Mouse (Mus musculus): ENCODE measurements at regions not wholly inside any gene's neighbourhood (a gene's known extent, or its start where the extent isn't known, plus 50 kb on each side); places are given as distances from the start of the nearest gene placed in this dataset.
A peak's percentile ranks its signal among the peaks of the same experiment; 100 is the strongest.

DNA sequence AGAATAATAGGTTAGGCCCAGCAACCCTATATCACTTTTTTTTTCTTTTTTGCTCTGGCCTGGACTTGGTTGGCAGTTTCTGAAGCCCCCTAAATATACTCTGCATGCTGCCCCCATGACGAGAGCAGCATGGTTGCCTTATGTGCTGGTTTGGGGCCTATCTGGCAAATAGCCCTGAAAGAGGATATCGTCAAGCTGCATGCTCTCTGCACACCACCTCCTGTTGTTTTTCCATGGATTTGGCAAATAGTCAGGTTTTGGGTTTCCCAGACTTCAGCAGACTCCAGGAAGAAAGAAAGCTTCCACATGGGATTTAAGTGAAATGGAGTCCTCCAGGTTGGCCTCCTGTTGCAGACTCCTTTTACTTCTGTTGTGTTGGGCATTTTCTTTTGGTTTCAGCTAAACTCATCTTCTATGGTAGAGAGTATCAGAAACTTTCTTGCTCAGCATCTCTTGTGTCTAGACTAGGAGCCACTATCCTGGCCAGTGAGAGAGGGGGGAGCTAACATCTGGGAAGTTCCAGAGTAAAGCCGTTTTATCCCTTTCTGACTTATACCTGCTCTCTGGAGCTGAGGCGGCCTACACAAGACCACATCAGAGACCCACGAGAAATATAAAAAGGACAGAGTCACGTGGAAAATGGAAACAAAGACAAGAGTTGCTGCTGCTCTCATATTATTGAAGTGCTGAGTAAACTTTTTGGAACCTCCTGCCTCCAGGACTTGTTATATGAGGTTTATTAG is 140.4 kb upstream of the Egfl6 start:
- DNase-seq: no peak

DNA sequence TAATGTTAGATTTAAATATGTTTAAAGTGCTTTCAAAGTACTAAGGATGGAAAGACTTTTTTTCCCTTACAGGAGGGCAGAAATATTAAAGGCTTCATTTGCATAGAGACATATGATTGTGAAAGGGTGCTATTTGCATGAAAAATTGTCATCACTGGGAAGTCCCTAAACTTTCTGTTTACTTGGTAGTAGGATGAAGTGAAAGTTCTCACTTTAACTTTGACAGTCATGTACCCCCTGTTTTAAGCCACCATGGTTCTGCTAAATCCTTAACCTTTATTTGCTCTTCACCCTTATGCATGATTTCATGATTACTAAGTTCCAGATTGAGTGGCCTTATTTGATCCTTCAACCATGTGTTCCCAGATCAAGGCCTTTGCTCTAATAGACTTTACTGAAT is 132.6 kb upstream of the Egfl6 start:
- no peak for DNase-seq

DNA sequence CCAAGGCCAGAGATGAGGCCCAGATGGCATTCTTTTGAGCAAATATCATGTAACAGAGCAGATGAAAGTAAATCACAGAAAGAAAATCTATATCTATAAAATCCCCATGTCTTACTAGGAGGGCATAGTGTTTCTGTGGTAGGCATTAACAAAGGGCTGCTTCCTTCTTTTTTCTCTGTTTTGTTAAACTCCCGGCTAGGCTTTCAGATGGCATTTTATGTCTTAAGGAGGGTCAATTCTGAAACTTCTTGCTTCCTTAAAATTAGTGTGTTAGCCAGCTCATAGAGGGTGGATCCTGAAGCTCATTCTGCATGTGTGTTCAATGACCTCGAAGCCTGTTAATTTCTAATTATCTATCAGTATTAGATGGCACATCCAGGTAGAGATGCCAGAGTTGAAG is 123.8 kb upstream of the Egfl6 start:
- DNase-seq: no peak

DNA sequence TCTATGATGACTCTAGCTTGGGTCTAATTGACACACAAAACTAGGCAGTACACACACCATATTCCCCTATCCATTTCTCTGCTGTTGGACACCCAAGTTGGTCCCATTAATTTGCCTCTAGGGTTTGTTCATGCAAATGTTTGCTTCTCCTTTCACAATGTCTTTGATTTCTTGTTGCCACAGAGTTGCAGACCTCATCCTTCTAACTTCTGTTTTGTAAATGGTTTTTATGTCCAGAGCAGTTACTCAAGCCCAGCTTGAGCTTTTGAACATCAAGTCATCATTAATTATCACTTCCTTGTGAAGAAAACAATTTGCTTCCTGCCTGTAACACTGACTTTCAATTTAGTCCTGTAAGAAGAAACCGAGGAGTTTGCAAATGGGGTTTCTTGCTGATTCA is 122.6 kb upstream of the Egfl6 start:
- no peak for DNase-seq

DNA sequence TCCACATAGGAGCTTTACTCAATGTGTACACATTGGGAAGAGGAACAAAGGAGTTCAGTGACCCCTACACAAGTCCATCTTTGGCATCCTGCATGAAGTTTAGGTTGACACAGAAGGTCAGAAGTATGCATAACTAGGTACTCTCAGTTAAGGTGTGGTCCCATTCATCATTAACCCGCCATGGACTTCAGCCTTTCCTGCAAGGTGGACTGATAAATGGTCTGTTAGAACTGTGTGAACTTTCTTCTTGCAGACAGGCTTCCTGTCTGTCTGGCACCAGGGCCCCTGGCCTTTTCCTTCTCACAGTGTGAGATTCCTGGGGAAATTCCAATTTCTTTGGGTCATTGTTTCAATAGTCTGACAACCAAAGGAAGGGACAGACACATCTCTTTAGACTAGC is 121.5 kb upstream of the Egfl6 start:
- peak; percentile 22 for DNase-seq

DNA sequence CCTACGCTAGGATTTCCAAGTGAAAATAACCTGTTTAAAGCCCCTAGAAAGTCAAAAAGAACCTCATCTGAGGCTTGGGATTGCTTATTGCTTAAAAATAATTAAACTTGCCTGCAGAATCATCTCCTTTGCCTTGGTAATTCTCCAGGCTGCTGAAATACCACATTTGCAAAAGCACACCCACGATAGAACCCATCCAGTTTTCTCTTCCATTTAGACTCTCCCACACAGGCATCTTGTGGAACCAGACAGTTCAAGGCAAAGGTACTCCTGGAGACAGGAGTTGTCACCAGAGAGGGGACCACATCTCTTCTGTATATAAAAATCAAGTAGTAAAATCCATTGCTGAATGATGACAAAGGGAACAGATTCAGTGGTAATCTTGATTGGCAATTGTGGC is 118.8 kb upstream of the Egfl6 start:
- DNase-seq: no peak

DNA sequence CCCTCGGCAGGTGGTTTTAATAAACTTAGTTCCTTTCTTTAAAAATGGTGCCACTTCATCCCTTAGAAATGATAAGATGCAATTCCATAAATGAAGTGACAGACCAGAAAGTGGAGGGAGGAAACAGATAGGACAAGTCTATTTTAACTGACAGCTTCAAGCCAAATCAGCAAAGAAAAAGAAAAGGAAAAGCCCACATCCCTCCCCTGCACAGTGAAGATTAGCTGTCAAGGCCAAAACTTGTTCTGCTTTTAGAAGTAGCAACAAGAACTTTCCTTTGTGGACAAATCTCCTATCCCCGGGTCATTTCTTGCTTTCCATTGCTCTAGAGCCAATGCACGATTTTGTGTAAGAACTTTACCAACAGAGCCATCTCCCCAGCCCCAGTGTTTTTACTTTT is 108.7 kb upstream of the Egfl6 start:
- no peak for DNase-seq

DNA sequence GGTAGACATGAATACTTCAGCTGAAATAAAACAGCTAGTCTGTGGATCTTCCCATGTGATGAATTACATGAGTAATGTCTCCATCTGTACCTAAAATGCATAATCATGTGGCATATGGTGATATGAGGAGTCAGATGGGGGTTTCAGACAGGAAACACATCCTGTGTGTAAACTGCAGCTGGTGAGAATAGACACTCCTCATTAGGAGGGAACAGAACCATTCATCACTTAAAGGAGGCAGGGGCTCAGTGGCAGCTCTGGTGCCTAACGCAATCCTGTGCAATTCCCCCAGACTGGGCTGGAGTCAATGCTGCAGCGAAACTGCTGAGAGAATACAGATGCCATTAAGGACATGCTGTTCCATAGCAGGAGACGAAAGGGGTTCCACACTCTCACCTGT is 103.3 kb upstream of the Egfl6 start:
- no peak for DNase-seq

DNA sequence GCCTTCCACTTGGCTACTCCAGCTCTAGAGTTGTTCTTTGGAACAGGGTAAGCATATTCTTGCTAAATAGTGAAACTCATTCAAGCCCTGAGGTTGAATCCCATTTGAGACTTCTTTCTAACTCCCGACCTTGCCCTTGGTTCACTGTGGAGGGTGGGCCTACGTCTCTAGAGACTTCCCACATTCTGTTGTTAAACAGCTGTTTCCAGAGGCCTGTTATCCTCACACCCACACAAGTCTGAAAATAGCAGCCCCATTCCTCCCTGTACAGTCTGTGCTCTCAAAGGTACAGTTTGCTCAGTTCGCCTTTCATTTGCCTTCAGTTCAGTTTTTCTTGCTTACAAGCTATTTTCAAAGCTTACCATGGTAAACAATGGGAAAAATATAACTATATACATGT is 87.9 kb upstream of the Egfl6 start:
- no peak for DNase-seq

DNA sequence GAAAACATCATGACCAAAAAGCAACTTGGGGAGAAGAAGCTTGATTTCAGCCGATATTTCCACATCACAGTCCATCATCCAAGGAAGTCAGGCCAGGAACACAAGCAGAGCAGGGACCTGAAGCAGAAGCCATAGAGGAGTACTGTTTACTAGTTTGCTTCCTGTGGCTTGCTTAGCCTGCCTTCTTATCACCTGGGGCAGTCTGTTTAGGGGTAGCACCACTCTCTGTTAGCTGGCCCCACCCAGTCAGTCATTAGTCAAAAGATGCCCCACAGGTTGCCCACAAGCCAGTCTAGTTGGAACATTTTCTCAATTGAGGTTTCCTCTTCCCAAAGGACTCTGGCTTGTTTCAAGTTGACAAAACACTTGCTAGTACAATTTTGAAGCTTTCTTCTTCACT is 87.1 kb upstream of the Egfl6 start:
- DNase-seq: no peak

DNA sequence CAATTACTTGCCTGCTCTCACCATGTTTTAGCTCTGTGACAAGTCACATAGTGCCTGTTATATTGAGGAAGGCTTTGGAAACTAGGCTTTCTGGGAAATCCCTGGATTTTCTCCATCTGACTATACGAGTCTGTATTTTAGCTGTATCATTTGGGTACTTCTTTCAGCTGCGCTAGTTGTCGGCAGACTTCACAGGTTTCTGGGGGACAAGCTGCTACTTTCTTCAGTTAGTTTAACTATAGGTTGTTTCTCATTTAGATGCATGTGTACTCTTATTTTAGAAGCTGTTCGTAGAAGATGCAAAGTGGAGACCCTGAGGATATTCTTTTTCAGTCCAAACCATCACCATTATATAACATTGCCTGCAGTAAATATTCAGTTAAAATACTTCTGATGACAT is 86.3 kb upstream of the Egfl6 start:
- no peak for DNase-seq

DNA sequence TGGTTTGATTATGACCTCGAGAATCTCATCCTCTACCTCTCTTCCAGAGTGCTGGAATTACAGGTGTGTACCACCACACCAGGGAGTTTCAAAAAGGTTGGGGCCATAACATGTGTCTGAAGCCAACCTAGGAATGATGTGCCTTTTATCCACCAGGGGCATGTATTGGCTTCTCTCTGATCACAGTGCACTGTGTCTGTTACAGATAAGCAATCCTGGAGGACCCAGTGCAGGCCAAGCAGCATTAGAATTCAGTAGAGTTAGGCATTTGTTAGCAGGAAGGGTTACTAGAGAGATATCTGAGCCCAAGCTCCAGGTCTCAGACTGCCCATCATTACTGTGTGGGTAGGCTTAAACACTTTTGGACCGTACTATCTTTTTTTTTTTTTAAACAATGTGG is 80.8 kb upstream of the Egfl6 start:
- no peak for DNase-seq

DNA sequence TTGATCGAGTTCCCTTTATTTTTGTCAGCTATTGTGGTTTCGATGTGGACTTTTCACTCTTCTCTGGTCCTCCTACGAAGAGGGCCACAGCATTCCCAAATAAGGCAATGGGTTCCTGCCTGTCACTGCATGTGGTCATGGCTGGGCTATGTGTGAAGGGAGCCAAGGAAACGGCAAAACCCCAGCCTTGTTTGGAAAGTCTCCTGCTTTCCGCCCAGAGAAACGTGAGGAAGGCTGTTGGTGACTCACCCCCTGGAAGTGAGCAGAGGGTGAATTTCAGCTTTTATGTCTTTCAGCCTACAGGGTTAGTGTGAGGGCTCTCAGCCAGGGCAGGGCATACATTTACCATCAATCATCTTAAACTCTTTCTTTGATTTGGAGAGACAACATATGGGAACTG is 76.3 kb upstream of the Egfl6 start:
- DNase-seq: peak; percentile 61

DNA sequence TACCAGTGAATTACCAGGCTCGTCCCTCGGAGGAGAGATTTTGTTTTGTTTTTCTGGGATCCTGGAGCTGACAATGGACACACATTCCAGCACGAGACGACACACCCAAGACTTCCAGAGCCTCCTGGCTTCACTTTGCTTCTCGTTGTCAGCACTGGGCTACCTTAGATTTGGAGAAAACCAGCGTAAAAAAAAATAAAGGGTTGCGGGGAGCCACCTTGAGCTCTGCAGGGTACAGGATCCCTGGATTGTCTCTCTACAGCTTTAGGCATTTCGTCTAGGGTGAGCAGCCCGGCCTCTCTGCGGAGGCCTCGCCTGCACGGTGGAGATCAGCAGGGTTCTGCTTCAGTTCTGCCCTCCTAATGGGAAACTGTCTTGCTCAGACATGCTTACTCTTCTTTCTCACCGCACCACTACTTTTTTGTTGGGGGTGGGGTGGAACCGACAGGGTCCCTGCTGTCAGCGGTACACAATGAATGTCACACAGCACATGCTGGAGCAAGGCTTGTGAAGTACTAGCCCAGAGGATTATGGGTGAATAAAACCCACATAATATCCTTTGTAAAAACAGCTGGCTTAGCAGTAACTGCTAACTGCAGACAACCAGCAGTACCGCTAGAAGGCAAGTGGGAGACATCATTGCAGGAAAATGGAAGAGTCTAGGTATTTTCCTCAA is 75.7 kb upstream of the Egfl6 start:
- DNase-seq: peak; percentile 72

DNA sequence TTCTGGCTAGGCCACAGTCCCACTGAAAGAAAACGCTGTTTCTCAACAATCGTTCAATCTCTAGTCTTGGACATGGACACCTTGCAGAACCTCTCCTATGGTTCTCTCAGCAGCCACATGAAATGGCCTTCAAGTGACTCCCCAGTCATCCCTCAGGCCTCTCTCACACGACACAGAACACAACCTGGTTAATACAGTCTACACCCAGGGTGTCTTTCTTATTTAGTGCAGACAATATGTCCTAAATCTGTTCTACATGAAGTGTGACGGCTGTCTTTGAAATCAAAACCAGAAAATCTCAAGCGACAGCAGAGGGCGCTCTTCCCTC is 75.2 kb upstream of the Egfl6 start:
- no peak for DNase-seq

DNA sequence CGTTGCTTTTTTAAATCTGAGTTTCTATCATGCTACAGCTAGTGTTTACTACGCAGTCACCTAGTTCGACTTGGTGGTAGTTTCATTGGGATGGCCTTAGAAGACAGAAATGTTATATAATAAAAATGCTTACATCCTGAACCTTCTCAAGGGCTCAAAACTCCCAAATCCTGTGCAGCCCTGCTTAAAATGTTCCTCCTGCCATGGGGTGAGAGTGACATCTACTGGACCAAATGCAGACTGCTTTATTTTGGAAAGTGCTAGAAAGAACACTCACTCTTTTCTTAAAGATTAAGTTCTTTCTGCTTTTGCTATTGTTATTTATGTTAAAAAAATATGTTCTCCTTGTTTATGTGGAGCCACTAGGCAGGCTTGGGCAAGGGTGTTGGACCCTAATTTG is 66.9 kb upstream of the Egfl6 start:
- DNase-seq: peak; percentile 42

DNA sequence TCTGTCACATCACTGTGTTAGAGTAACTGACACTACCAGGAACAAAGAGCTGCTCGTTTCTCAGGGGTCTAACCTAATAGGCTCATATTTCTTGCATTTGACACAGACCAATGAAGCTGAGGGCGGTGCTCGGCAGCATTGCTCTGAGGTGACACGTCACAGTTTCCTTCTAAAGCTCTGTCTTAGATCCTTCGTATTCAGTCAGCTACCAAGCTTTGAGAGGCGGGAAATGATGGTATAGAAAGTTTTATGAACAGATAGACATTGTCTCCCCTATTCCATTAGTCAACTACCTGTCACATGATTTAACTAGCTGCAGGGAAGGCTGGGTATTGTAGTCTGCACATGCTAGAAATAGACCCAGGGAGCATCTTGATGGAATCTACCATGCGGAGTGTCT is 60.2 kb upstream of the Egfl6 start:
- no peak for DNase-seq

DNA sequence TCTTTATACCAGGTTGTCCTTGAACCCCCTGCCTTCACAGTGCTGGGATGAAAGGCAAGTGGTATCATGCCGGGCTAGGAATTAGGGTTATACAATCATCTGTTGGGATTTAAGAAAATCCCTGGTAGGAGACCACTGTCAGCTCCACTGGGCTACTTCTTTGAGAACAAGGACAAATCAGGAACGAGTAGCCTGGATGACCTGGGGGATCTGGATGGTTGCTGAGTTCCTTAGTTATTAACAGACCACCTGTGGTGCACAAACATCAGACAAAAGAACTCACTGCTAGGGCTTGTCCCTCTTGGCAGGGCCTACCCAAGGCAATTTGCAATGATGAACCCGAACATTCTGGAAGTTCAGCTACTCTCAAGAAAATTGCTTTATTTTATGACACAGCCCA is 55.7 kb upstream of the Egfl6 start:
- DNase-seq: no peak

DNA sequence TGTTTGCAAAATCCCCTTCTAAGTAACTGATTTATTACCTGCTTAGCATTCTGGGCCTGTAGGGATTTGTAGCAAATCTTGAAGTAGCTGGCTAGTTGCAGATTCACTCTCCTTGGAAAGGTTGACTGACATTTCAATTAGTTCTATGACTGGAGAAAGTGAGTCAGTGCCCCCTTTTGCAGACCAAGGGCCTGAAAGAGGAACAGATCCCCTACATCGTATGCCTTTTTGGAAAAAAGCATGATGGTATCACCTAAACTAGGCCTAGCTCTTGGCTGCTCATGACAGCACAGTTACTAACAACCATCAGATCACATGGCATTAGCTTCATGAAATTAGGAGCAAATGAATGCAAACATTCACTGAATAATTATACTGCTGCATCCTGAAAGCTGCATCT is 54.7 kb upstream of the Egfl6 start:
- no peak for DNase-seq
